Mouse (Mus musculus) midbrain, embryonic 14.5 days (tissue): ENCODE results near the gene Cadps. TPM values are rescaled to one million over a fixed set of nuclear protein-coding genes. Genes with fewer than 3 reads are reported as not detected.

Experiments
- ATAC-seq: fragments of 200-750 bp; cut with Nextera tagmentation; 2 replicates; pipeline ENCODE4 v1.8.0; 2017; ENCODE audit warnings: moderate number of reproducible peaks, moderate library complexity; ENCODE audit not compliant: low FRiP score, low TSS enrichment
- DNase-seq: peaks from one replicate; pipeline ENCODE4 v3.0.0-alpha.2; 2015
- H3K27ac ChIP-seq: fragments of 300-500 bp; sonication (generic); replicated peaks from 2 replicates; pipeline ENCODE4 v1.5.1; 2014; ENCODE audit warnings: mild to moderate bottlenecking, low read depth, low read length, moderate library complexity
- H3K27me3 ChIP-seq: fragments of 300-500 bp; sonication (generic); 2 replicates; pipeline ENCODE4 v1.6.1; 2014; ENCODE audit warnings: low read length, control low read depth, mixed read lengths; ENCODE audit not compliant: control insufficient read depth, insufficient read depth
- H3K36me3 ChIP-seq: fragments of 300-500 bp; sonication (generic); 2 replicates; pipeline ENCODE4 v1.6.1; 2014; ENCODE audit warnings: low read length, control low read depth; ENCODE audit not compliant: control insufficient read depth, insufficient read depth
- H3K4me1 ChIP-seq: fragments of 300-500 bp; sonication (generic); 2 replicates; pipeline ENCODE4 v1.6.1; 2014; ENCODE audit warnings: mild to moderate bottlenecking, antibody characterized with exemption, low read length, control low read depth; ENCODE audit not compliant: control insufficient read depth, insufficient read depth
- H3K4me2 ChIP-seq: fragments of 300-500 bp; sonication (generic); 2 replicates; pipeline ENCODE4 v1.6.1; 2014; ENCODE audit warnings: mild to moderate bottlenecking, low read length, moderate library complexity
- H3K4me3 ChIP-seq: fragments of 300-500 bp; sonication (generic); replicated peaks from 2 replicates; pipeline ENCODE4 v1.5.1; 2014; ENCODE audit warnings: low read depth, low read length
- H3K9ac ChIP-seq: fragments of 300-500 bp; sonication (generic); replicated peaks from 2 replicates; pipeline ENCODE4 v1.6.1; 2014; ENCODE audit warnings: mild to moderate bottlenecking, low read length, moderate library complexity
- H3K9me3 ChIP-seq: fragments of 300-500 bp; sonication (generic); 2 replicates; pipeline ENCODE4 v1.6.1; 2016; ENCODE audit warnings: low read length, control low read depth, mixed read lengths; ENCODE audit not compliant: control insufficient read depth
- WGBS: fragments of 180-500 bp; shearing (Covaris S2); extraction: QIAGEN DNeasy Blood & Tissue Kit; methylation state at CpG from one replicate; pipeline ENCODE4 v1.1.7; 2014; 5-methylcytosine and 5-hydroxymethylcytosine counted together
- polyA plus RNA-seq: library from polyadenylated mRNA; unstranded; fragments of >200 nt; fragmentation: Nextera tagmentation; extraction: Ambion mirVana; gene quantifications from 2 replicates; pipeline ENCODE4 v1.2.1, GENCODE M21; 2014

Cadps gene
- 56.3 and 59.7 TPM in 2 replicates for polyA plus RNA-seq

- H3K4me3 ChIP-seq, result peak within 1 kb of the TSS; percentile 91
- peak within 1 kb of the TSS; percentile 71 for H3K4me2 ChIP-seq
- H3K27ac ChIP-seq, result peak within 1 kb of the TSS; percentile 99
- no peaks in the 10 kb centered on the region for H3K36me3 ChIP-seq
- WGBS, result under 1% methylated on average over 70 of the region's 71 CpGs
- H3K4me1 ChIP-seq, result peaks cover 17% of the 10 kb centered on the region
- ATAC-seq (peak; percentile 77), DNase-seq (peak; percentile 89)
- H3K27me3 ChIP-seq, result no peaks in the 10 kb centered on the region
- H3K9me3 ChIP-seq, result no peaks in the 10 kb centered on the region
- peak within 1 kb of the TSS; percentile 98 for H3K9ac ChIP-seq
These were observed at the start of gene Cadps for GRCm38 (mm10) chr14:12822491-12823219. Gene Cadps, minus strand, starts transcription at chr14:12823079.

- H3K4me3 ChIP-seq, result no peak overlapping the region
- H3K9me3 ChIP-seq, result no peaks in the 10 kb centered on the region
- no peaks in the 10 kb centered on the region for H3K4me1 ChIP-seq
- H3K36me3 ChIP-seq, result no peaks in the 10 kb centered on the region
- H3K4me2 ChIP-seq, result no peak overlapping the region
- no peaks in the 10 kb centered on the region for H3K27me3 ChIP-seq
- no peak for DNase-seq
- H3K9ac ChIP-seq, result no peak overlapping the region
- 96% methylated on average over 1 of the region's 1 CpGs for WGBS
- ATAC-seq, result no peak
- H3K27ac ChIP-seq, result no peak overlapping the region
These were observed 46.7 kb upstream of the Cadps start for GRCm38 (mm10) chr14:12869605-12870004.

DNA sequence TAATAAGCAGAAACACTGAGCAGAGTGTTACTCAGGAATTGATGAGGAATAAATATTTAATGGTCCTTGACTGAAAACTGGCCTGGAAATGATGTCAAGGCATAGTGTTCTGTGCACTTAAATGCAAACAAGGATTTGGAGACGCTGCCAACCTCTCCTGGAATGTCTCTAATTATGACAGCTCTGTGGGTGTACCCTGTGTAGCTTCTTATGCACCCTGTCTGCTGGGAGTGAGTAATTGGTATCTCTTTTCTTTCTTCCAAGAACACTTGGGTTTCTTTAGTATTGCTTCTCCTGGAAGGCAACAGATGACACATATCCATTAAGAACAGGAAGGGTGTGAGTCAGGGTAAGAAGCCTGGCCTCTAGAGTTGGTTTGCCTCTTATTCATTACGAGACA is 42.4 kb upstream of the Cadps start:
- H3K36me3 ChIP-seq, result no peaks in the 10 kb centered on the region
- WGBS, result 73% methylated on average over 2 of the region's 2 CpGs
- no peak overlapping the region for H3K9ac ChIP-seq
- ATAC-seq (no peak), DNase-seq (no peak)
- no peak overlapping the region for H3K27ac ChIP-seq
- H3K27me3 ChIP-seq, result no peaks in the 10 kb centered on the region
- no peaks in the 10 kb centered on the region for H3K4me1 ChIP-seq
- no peaks in the 10 kb centered on the region for H3K9me3 ChIP-seq
- H3K4me3 ChIP-seq, result no peak overlapping the region
- no peak overlapping the region for H3K4me2 ChIP-seq

GRCm38 (mm10) chr14:12843860-12844259 is 21.0 kb upstream of the Cadps start:
- Histone ChIP-seq H3K9me3 (no peaks in the 10 kb centered on the region), H3K27ac (no peak overlapping the region), H3K27me3 (no peaks in the 10 kb centered on the region), H3K9ac (no peak overlapping the region), H3K4me1 (no peaks in the 10 kb centered on the region), H3K4me2 (no peak overlapping the region), H3K4me3 (no peak overlapping the region), H3K36me3 (no peaks in the 10 kb centered on the region)
- no peak for DNase-seq
- no peak for ATAC-seq

- no peaks in the 10 kb centered on the region for H3K9me3 ChIP-seq
- no peaks in the 10 kb centered on the region for H3K27me3 ChIP-seq
- no peak overlapping the region for H3K9ac ChIP-seq
- WGBS, result 74% methylated on average over 1 of the region's 1 CpGs
- no peak for DNase-seq
- no peak overlapping the region for H3K27ac ChIP-seq
- ATAC-seq, result no peak
- H3K36me3 ChIP-seq, result no peaks in the 10 kb centered on the region
- H3K4me1 ChIP-seq, result no peaks in the 10 kb centered on the region
- H3K4me2 ChIP-seq, result no peak overlapping the region
- H3K4me3 ChIP-seq, result no peak overlapping the region
These were observed 16.6 kb upstream of the Cadps start for GRCm38 (mm10) chr14:12839471-12839870.

- no peak for DNase-seq
- no peak for ATAC-seq
- Histone ChIP-seq H3K27me3 (no peaks in the 10 kb centered on the region), H3K9ac (no peak overlapping the region), H3K4me3 (no peak overlapping the region), H3K27ac (no peak overlapping the region), H3K36me3 (no peaks in the 10 kb centered on the region), H3K4me1 (no peaks in the 10 kb centered on the region), H3K4me2 (no peak overlapping the region), H3K9me3 (no peaks in the 10 kb centered on the region)
These were observed 16.1 kb upstream of the Cadps start for GRCm38 (mm10) chr14:12838949-12839348.

- ATAC-seq (no peak), DNase-seq (no peak)
These were observed 15.4 kb upstream of the Cadps start for GRCm38 (mm10) chr14:12838323-12838722.

GRCm38 (mm10) chr14:12837902-12838301 is 15.0 kb upstream of the Cadps start:
- Histone ChIP-seq H3K4me3 (no peak overlapping the region), H3K9me3 (no peaks in the 10 kb centered on the region), H3K4me1 (no peaks in the 10 kb centered on the region), H3K9ac (no peak overlapping the region), H3K4me2 (no peak overlapping the region), H3K36me3 (no peaks in the 10 kb centered on the region), H3K27me3 (no peaks in the 10 kb centered on the region), H3K27ac (no peak overlapping the region)
- DNase-seq (no peak), ATAC-seq (no peak)
- WGBS, result 17% methylated on average over 1 of the region's 1 CpGs

More at GRCm38 (mm10) chr14:12838323-12838722, 15.4 kb upstream of the Cadps start:
- no peak overlapping the region for H3K4me2 ChIP-seq
- no peaks in the 10 kb centered on the region for H3K9me3 ChIP-seq
- no peak overlapping the region for H3K27ac ChIP-seq
- H3K36me3 ChIP-seq, result no peaks in the 10 kb centered on the region
- no peak overlapping the region for H3K4me3 ChIP-seq
- H3K4me1 ChIP-seq, result no peaks in the 10 kb centered on the region
- no peak overlapping the region for H3K9ac ChIP-seq
- no peaks in the 10 kb centered on the region for H3K27me3 ChIP-seq

GRCm38 (mm10) chr14:12823781-12824180 is 902 bp upstream of the Cadps start:
- ATAC-seq, result no peak
- Histone ChIP-seq H3K36me3 (no peaks in the 10 kb centered on the region), H3K27ac (no peak overlapping the region; the same call in 1 of the 2 replicates), H3K4me1 (peaks cover 17% of the 10 kb centered on the region), H3K4me2 (peak overlapping the region; percentile 71), H3K9ac (no peak overlapping the region), H3K27me3 (no peaks in the 10 kb centered on the region), H3K4me3 (no peak overlapping the region), H3K9me3 (no peaks in the 10 kb centered on the region)
- peak; percentile 58 for DNase-seq
- 19% methylated on average over 6 of the region's 6 CpGs for WGBS
